Mouse (Mus musculus) intestine, embryonic 16.5 days (tissue): ENCODE results near the gene Npas2. TPM values are rescaled to one million over a fixed set of nuclear protein-coding genes. Genes with fewer than 3 reads are reported as not detected.
A peak's percentile ranks its signal among the peaks of the same experiment; 100 is the strongest.

Experiments
- ATAC-seq: fragments of 200-750 bp; cut with Nextera tagmentation; 2 replicates; pipeline ENCODE4 v1.8.0; 2017; ENCODE audit warnings: moderate TSS enrichment, moderate library complexity
- H3K27ac ChIP-seq: fragments of 300-500 bp; sonication (generic); 2 replicates; pipeline ENCODE4 v1.5.1; 2014; ENCODE audit warnings: mild to moderate bottlenecking, low read length
- H3K27me3 ChIP-seq: fragments of 300-500 bp; sonication (generic); replicated peaks from 2 replicates; pipeline ENCODE4 v1.6.1; 2014; ENCODE audit warnings: low read length, control low read depth, mixed read lengths; ENCODE audit not compliant: control insufficient read depth, insufficient read depth
- H3K36me3 ChIP-seq: fragments of 300-500 bp; sonication (generic); 2 replicates; pipeline ENCODE4 v1.6.1; 2014; ENCODE audit warnings: low read length, control low read depth; ENCODE audit not compliant: control insufficient read depth, insufficient read depth
- H3K4me1 ChIP-seq: fragments of 300-500 bp; sonication (generic); 2 replicates; pipeline ENCODE4 v1.6.1; 2014; ENCODE audit warnings: low read length, control low read depth, mixed read lengths; ENCODE audit not compliant: control insufficient read depth, insufficient read depth
- H3K4me2 ChIP-seq: fragments of 300-500 bp; sonication (generic); 2 replicates; pipeline ENCODE4 v1.6.1; 2014; ENCODE audit warnings: low read depth, low read length, control low read depth
- H3K4me3 ChIP-seq: fragments of 300-500 bp; sonication (generic); 2 replicates; pipeline ENCODE4 v1.5.1; 2014; ENCODE audit warnings: mild to moderate bottlenecking, low read length
- H3K9ac ChIP-seq: fragments of 300-500 bp; sonication (generic); 2 replicates; pipeline ENCODE4 v1.6.1; 2014; ENCODE audit warnings: low read depth, low read length
- H3K9me3 ChIP-seq: fragments of 300-500 bp; sonication (generic); 2 replicates; pipeline ENCODE4 v1.6.1; 2016; ENCODE audit warnings: low read length, control low read depth; ENCODE audit not compliant: control insufficient read depth
- WGBS: fragments of 180-500 bp; shearing (Covaris S2); extraction: QIAGEN DNeasy Blood & Tissue Kit; methylation state at CpG from one replicate; pipeline ENCODE4 v1.1.7; 2014; 5-methylcytosine and 5-hydroxymethylcytosine counted together
- polyA plus RNA-seq: library from polyadenylated mRNA; unstranded; fragments of >200 nt; fragmentation: Nextera tagmentation; extraction: Ambion mirVana; gene quantifications from 2 replicates; pipeline ENCODE4 v1.2.1, GENCODE M21; 2015

Gene Npas2
- polyA plus RNA-seq, 1 experiment from 2014 or later, result 0.70 TPM

GRCm38 (mm10) chr1:39349001-39349400 lies 155.5 kb downstream of the Npas2 start:
- H3K27ac ChIP-seq, result no peak overlapping the region
- H3K27me3 ChIP-seq, result no peaks in the 10 kb centered on the region
- WGBS, result 67% methylated on average over 1 of the region's 1 CpGs
- no peak overlapping the region for H3K4me2 ChIP-seq
- H3K4me1 ChIP-seq, result no peaks in the 10 kb centered on the region
- H3K9ac ChIP-seq, result no peak overlapping the region
- H3K36me3 ChIP-seq, result no peaks in the 10 kb centered on the region
- H3K9me3 ChIP-seq, result no peaks in the 10 kb centered on the region
- ATAC-seq, result no peak
- no peak overlapping the region for H3K4me3 ChIP-seq

- Histone ChIP-seq H3K4me2 (no peak overlapping the region), H3K9ac (no peak overlapping the region), H3K27me3 (no peaks in the 10 kb centered on the region), H3K4me1 (no peaks in the 10 kb centered on the region), H3K27ac (no peak overlapping the region), H3K4me3 (no peak overlapping the region), H3K36me3 (no peaks in the 10 kb centered on the region), H3K9me3 (no peaks in the 10 kb centered on the region)
- ATAC-seq, result no peak
- 76% methylated on average over 7 of the region's 7 CpGs for WGBS
Observed at GRCm38 (mm10) chr1:39349427-39349826, 155.9 kb downstream of the Npas2 start.

GRCm38 (mm10) chr1:39361754-39362514 lies 168.4 kb downstream of the Npas2 start:
- Histone ChIP-seq H3K27ac (no peak overlapping the region), H3K9ac (peak overlapping the region; percentile 19; the same call in 1 of the 2 replicates), H3K9me3 (no peaks in the 10 kb centered on the region), H3K4me2 (peak overlapping the region; percentile 47), H3K4me1 (peaks cover 6% of the 10 kb centered on the region), H3K4me3 (peak overlapping the region; percentile 19), H3K27me3 (no peaks in the 10 kb centered on the region), H3K36me3 (no peaks in the 10 kb centered on the region)
- WGBS, result 24% methylated on average over 24 of the region's 24 CpGs
- peak; percentile 57 for ATAC-seq

GRCm38 (mm10) chr1:39362515-39362893 lies 169.0 kb downstream of the Npas2 start:
- Histone ChIP-seq H3K9ac (no peak overlapping the region), H3K27ac (no peak overlapping the region), H3K9me3 (no peaks in the 10 kb centered on the region), H3K36me3 (no peaks in the 10 kb centered on the region), H3K4me3 (no peak overlapping the region), H3K4me2 (peak overlapping the region; percentile 47; the same call in 1 of the 2 replicates), H3K27me3 (no peaks in the 10 kb centered on the region), H3K4me1 (peaks cover 8% of the 10 kb centered on the region)
- 44% methylated on average over 7 of the region's 7 CpGs for WGBS
- no peak for ATAC-seq

- Histone ChIP-seq H3K4me1 (peaks cover 13% of the 10 kb centered on the region), H3K4me3 (no peak overlapping the region), H3K27ac (no peak overlapping the region), H3K36me3 (peaks cover 6% of the 10 kb centered on the region), H3K4me2 (no peak overlapping the region), H3K27me3 (no peaks in the 10 kb centered on the region), H3K9ac (no peak overlapping the region), H3K9me3 (no peaks in the 10 kb centered on the region)
- ATAC-seq, result no peak
- whole genome bisulfite sequencing, result 86% methylated on average over 1 of the region's 1 CpGs
Observed at GRCm38 (mm10) chr1:39365562-39365961, 172.0 kb downstream of the Npas2 start.

GRCm38 (mm10) chr1:39367045-39367444 lies 173.5 kb downstream of the Npas2 start:
- no peaks in the 10 kb centered on the region for H3K27me3 ChIP-seq
- H3K4me1 ChIP-seq, result peaks cover 11% of the 10 kb centered on the region
- H3K36me3 ChIP-seq, result peaks cover 18% of the 10 kb centered on the region
- WGBS, result 28% methylated on average over 6 of the region's 6 CpGs
- no peaks in the 10 kb centered on the region for H3K9me3 ChIP-seq
- H3K27ac ChIP-seq, result no peak overlapping the region
- peak overlapping the region; percentile 63 for H3K9ac ChIP-seq
- peak; percentile 17; the same call in 1 of the 2 replicates for ATAC-seq
- peak overlapping the region; percentile 66 for H3K4me2 ChIP-seq
- H3K4me3 ChIP-seq, result peak overlapping the region; percentile 79

- H3K27ac ChIP-seq, result peak within 1 kb of the TSS; percentile 72
- peak within 1 kb of the TSS; percentile 79 for H3K4me3 ChIP-seq
- H3K9me3 ChIP-seq, result no peaks in the 10 kb centered on the region
- no peaks in the 10 kb centered on the region for H3K27me3 ChIP-seq
- ATAC-seq, result peak; percentile 100
- H3K4me1 ChIP-seq, result peaks cover 9% of the 10 kb centered on the region
- peaks cover 19% of the 10 kb centered on the region for H3K36me3 ChIP-seq
- under 1% methylated on average over 62 of the region's 62 CpGs for WGBS
- H3K4me2 ChIP-seq, result peak within 1 kb of the TSS; percentile 90
- peak within 1 kb of the TSS; percentile 97 for H3K9ac ChIP-seq
Observed at GRCm38 (mm10) chr1:39367601-39368266, 174.2 kb downstream of the Npas2 start, which contains the start of gene Rpl31. Rpl31 (plus strand) TSS chr1:39367842.

GRCm38 (mm10) chr1:39368267-39368841 lies 174.8 kb downstream of the Npas2 start:
- H3K4me3 ChIP-seq, result peak overlapping the region; percentile 79
- H3K27ac ChIP-seq, result peak overlapping the region; percentile 72
- H3K9ac ChIP-seq, result peak overlapping the region; percentile 97
- peak overlapping the region; percentile 90 for H3K4me2 ChIP-seq
- no peaks in the 10 kb centered on the region for H3K9me3 ChIP-seq
- ATAC-seq, result peak; percentile 48
- H3K27me3 ChIP-seq, result no peaks in the 10 kb centered on the region
- H3K36me3 ChIP-seq, result peaks cover 19% of the 10 kb centered on the region
- H3K4me1 ChIP-seq, result peaks cover 9% of the 10 kb centered on the region
- WGBS, result 0% methylated on average over 34 of the region's 34 CpGs

GRCm38 (mm10) chr1:39370431-39370830 lies 176.9 kb downstream of the Npas2 start:
- Histone ChIP-seq H3K27me3 (no peaks in the 10 kb centered on the region), H3K4me1 (peaks cover 9% of the 10 kb centered on the region), H3K4me3 (no peak overlapping the region), H3K4me2 (no peak overlapping the region), H3K9me3 (no peaks in the 10 kb centered on the region), H3K9ac (0 out of 2 replicates have a peak overlapping the region, but pooled peaks have one; percentile 19), H3K27ac (no peak overlapping the region), H3K36me3 (peaks cover 22% of the 10 kb centered on the region)
- no peak for ATAC-seq
- 79% methylated on average over 6 of the region's 6 CpGs for WGBS
